Mouse (Mus musculus) heart, embryonic 15.5 days (tissue): ENCODE results near the gene Mrtfb. TPM values are rescaled to one million over a fixed set of nuclear protein-coding genes. Genes with fewer than 3 reads are reported as not detected.

Experiments used
- ATAC-seq: fragments of 200-750 bp; cut with Nextera tagmentation; replicated peaks from 2 replicates; pipeline ENCODE4 v1.8.0; 2017; ENCODE audit warnings: low read depth, moderate TSS enrichment; ENCODE audit not compliant: insufficient number of reproducible peaks, insufficient read depth, low FRiP score
- H3K27ac ChIP-seq: fragments of 300-500 bp; sonication (generic); 2 replicates; pipeline ENCODE4 v1.5.1; 2015; ENCODE audit warnings: mild to moderate bottlenecking, inconsistent platforms
- H3K27me3 ChIP-seq: fragments of 300-500 bp; sonication (generic); 2 replicates; pipeline ENCODE4 v1.6.1; 2015; ENCODE audit warnings: inconsistent platforms
- H3K36me3 ChIP-seq: fragments of 300-500 bp; sonication (generic); 2 replicates; pipeline ENCODE4 v1.6.1; 2015; ENCODE audit warnings: mild to moderate bottlenecking, inconsistent platforms
- H3K4me1 ChIP-seq: fragments of 300-500 bp; sonication (generic); replicated peaks from 2 replicates; pipeline ENCODE4 v1.6.1; 2015; ENCODE audit warnings: inconsistent platforms
- H3K4me2 ChIP-seq: fragments of 300-500 bp; sonication (generic); 2 replicates; pipeline ENCODE4 v1.6.1; 2015; ENCODE audit warnings: inconsistent platforms, mild to moderate bottlenecking, moderate library complexity
- H3K4me3 ChIP-seq: fragments of 300-500 bp; sonication (generic); 2 replicates; pipeline ENCODE4 v1.5.1; 2015; ENCODE audit warnings: mild to moderate bottlenecking, inconsistent platforms
- H3K9ac ChIP-seq: fragments of 300-500 bp; sonication (generic); 2 replicates; pipeline ENCODE4 v1.6.1; 2015; ENCODE audit warnings: mild to moderate bottlenecking, inconsistent platforms
- H3K9me3 ChIP-seq: fragments of 300-500 bp; sonication (generic); replicated peaks from 2 replicates; pipeline ENCODE4 v1.6.1; 2016; ENCODE audit warnings: inconsistent platforms
- WGBS: fragments of 180-500 bp; shearing (Covaris S2); methylation state at CpG from one replicate; pipeline ENCODE4 v1.1.7; 2015; ENCODE audit warnings: mixed read lengths; 5-methylcytosine and 5-hydroxymethylcytosine counted together
- polyA plus RNA-seq: library from polyadenylated mRNA; unstranded; fragments of >200 nt; fragmentation: Nextera tagmentation; extraction: Ambion mirVana; gene quantifications from 2 replicates; pipeline ENCODE4 v1.2.1, GENCODE M21; 2015

The Mrtfb gene
- polyA plus RNA-seq, 1 experiment from 2014 or later: 14.0 TPM

GRCm38 (mm10) chr16:13425804-13426203 is 169.5 kb downstream of the Mrtfb start:
- Histone ChIP-seq H3K9ac (no peak overlapping the region), H3K4me2 (no peak overlapping the region), H3K36me3 (no peaks in the 10 kb centered on the region), H3K27ac (no peak overlapping the region), H3K4me1 (peaks cover 15% of the 10 kb centered on the region), H3K4me3 (no peak overlapping the region), H3K9me3 (no peaks in the 10 kb centered on the region), H3K27me3 (no peaks in the 10 kb centered on the region)
- no peak for ATAC-seq
- WGBS: 56% methylated on average over 6 of the region's 6 CpGs

GRCm38 (mm10) chr16:13426831-13427589 is 170.7 kb downstream of the Mrtfb start:
- Histone ChIP-seq H3K9me3 (no peaks in the 10 kb centered on the region), H3K27me3 (no peaks in the 10 kb centered on the region), H3K9ac (no peak overlapping the region), H3K36me3 (no peaks in the 10 kb centered on the region), H3K4me1 (peaks cover 21% of the 10 kb centered on the region), H3K4me3 (no peak overlapping the region), H3K27ac (no peak overlapping the region), H3K4me2 (no peak overlapping the region)
- 71% methylated on average over 10 of the region's 10 CpGs for WGBS
- no peak for ATAC-seq

GRCm38 (mm10) chr16:13428077-13428476 is 171.8 kb downstream of the Mrtfb start:
- no peaks in the 10 kb centered on the region for H3K27me3 ChIP-seq
- H3K9me3 ChIP-seq: no peaks in the 10 kb centered on the region
- no peak overlapping the region for H3K27ac ChIP-seq
- no peak overlapping the region for H3K4me2 ChIP-seq
- no peak overlapping the region for H3K4me3 ChIP-seq
- ATAC-seq: no peak
- no peak overlapping the region for H3K9ac ChIP-seq
- H3K36me3 ChIP-seq: no peaks in the 10 kb centered on the region
- peaks cover 21% of the 10 kb centered on the region for H3K4me1 ChIP-seq
- 61% methylated on average over 5 of the region's 5 CpGs for WGBS

GRCm38 (mm10) chr16:13428806-13429205 is 172.5 kb downstream of the Mrtfb start:
- Histone ChIP-seq H3K9me3 (no peaks in the 10 kb centered on the region), H3K27me3 (no peaks in the 10 kb centered on the region), H3K4me2 (no peak overlapping the region), H3K9ac (no peak overlapping the region), H3K4me1 (peaks cover 21% of the 10 kb centered on the region), H3K36me3 (no peaks in the 10 kb centered on the region), H3K4me3 (no peak overlapping the region), H3K27ac (no peak overlapping the region)
- WGBS: 100% methylated on average over 1 of the region's 1 CpGs
- ATAC-seq: no peak

- Histone ChIP-seq H3K27me3 (no peaks in the 10 kb centered on the region), H3K4me3 (no peak overlapping the region), H3K9me3 (no peaks in the 10 kb centered on the region), H3K27ac (peak overlapping the region; percentile 17), H3K4me1 (peaks cover 21% of the 10 kb centered on the region), H3K4me2 (no peak overlapping the region), H3K36me3 (no peaks in the 10 kb centered on the region), H3K9ac (no peak overlapping the region)
- WGBS: 36% methylated on average over 7 of the region's 7 CpGs
- no peak; the same call in 1 of the 2 replicates for ATAC-seq
These were observed 173.8 kb downstream of the Mrtfb start for GRCm38 (mm10) chr16:13429921-13430606.

- Histone ChIP-seq H3K9me3 (no peaks in the 10 kb centered on the region), H3K4me2 (no peak overlapping the region), H3K27me3 (no peaks in the 10 kb centered on the region), H3K4me3 (no peak overlapping the region), H3K27ac (0 out of 2 replicates have a peak overlapping the region, but pooled peaks have one; percentile 27), H3K4me1 (peaks cover 18% of the 10 kb centered on the region), H3K9ac (no peak overlapping the region), H3K36me3 (no peaks in the 10 kb centered on the region)
- no peak for ATAC-seq
- WGBS: 78% methylated on average over 1 of the region's 1 CpGs
These were observed 174.7 kb downstream of the Mrtfb start for GRCm38 (mm10) chr16:13430940-13431339.

GRCm38 (mm10) chr16:13435627-13436026 is 179.3 kb downstream of the Mrtfb start:
- ATAC-seq: no peak
- H3K9me3 ChIP-seq: no peaks in the 10 kb centered on the region
- no peak overlapping the region for H3K4me3 ChIP-seq
- no peak overlapping the region for H3K27ac ChIP-seq
- H3K27me3 ChIP-seq: no peaks in the 10 kb centered on the region
- H3K4me2 ChIP-seq: no peak overlapping the region
- peaks cover 15% of the 10 kb centered on the region for H3K4me1 ChIP-seq
- no peak overlapping the region for H3K9ac ChIP-seq
- H3K36me3 ChIP-seq: no peaks in the 10 kb centered on the region
- WGBS: 75% methylated on average over 2 of the region's 2 CpGs

GRCm38 (mm10) chr16:13437037-13437769 is 180.9 kb downstream of the Mrtfb start:
- Histone ChIP-seq H3K4me2 (peak overlapping the region; percentile 77), H3K36me3 (no peaks in the 10 kb centered on the region), H3K4me3 (peak overlapping the region; percentile 62), H3K9me3 (no peaks in the 10 kb centered on the region), H3K27ac (peak overlapping the region; percentile 93), H3K4me1 (peaks cover 7% of the 10 kb centered on the region; the same call in 1 of the 2 replicates), H3K27me3 (no peaks in the 10 kb centered on the region), H3K9ac (peak overlapping the region; percentile 65)
- peak; percentile 90 for ATAC-seq
- under 1% methylated on average over 58 of the region's 58 CpGs for WGBS

- Histone ChIP-seq H3K4me3 (peak overlapping the region; percentile 62), H3K4me1 (peaks cover 7% of the 10 kb centered on the region; the same call in 1 of the 2 replicates), H3K9me3 (no peaks in the 10 kb centered on the region), H3K9ac (peak overlapping the region; percentile 65), H3K36me3 (no peaks in the 10 kb centered on the region), H3K27me3 (no peaks in the 10 kb centered on the region), H3K27ac (peak overlapping the region; percentile 93), H3K4me2 (peak overlapping the region; percentile 77)
- under 1% methylated on average over 24 of the region's 24 CpGs for WGBS
- peak; percentile 72 for ATAC-seq
These were observed 181.6 kb downstream of the Mrtfb start for GRCm38 (mm10) chr16:13437770-13438372.

GRCm38 (mm10) chr16:13440468-13440867 is 184.2 kb downstream of the Mrtfb start:
- Histone ChIP-seq H3K36me3 (no peaks in the 10 kb centered on the region), H3K27me3 (no peaks in the 10 kb centered on the region), H3K4me3 (no peak overlapping the region), H3K4me2 (no peak overlapping the region), H3K9ac (no peak overlapping the region), H3K9me3 (no peaks in the 10 kb centered on the region), H3K4me1 (peaks cover 7% of the 10 kb centered on the region; the same call in 1 of the 2 replicates), H3K27ac (no peak overlapping the region)
- WGBS: 34% methylated on average over 6 of the region's 6 CpGs
- ATAC-seq: no peak

GRCm38 (mm10) chr16:13443764-13444163 is 187.5 kb downstream of the Mrtfb start:
- Histone ChIP-seq H3K9me3 (no peaks in the 10 kb centered on the region), H3K4me2 (no peak overlapping the region), H3K27ac (no peak overlapping the region), H3K4me1 (peaks cover 11% of the 10 kb centered on the region), H3K27me3 (no peaks in the 10 kb centered on the region), H3K36me3 (no peaks in the 10 kb centered on the region), H3K4me3 (no peak overlapping the region), H3K9ac (no peak overlapping the region)
- 62% methylated on average over 1 of the region's 1 CpGs for WGBS
- ATAC-seq: no peak
